Mouse (Mus musculus) effector memory CD4-positive, alpha-beta T cell, adult 5 months (primary cell): ENCODE measurements around the gene Bmp6. TPM values are rescaled to one million over a fixed set of nuclear protein-coding genes. Genes with fewer than 3 reads are reported as not detected.

Experiments used
- polyA plus RNA-seq: library from polyadenylated mRNA; unstranded; fragments of 100-300 nt; shearing (Covaris generic); gene quantifications from one replicate; pipeline ENCODE4 v1.2.1, GENCODE M21; 2017

Gene Bmp6
- polyA plus RNA-seq = not detected

GRCm38 (mm10) chr13:38344713-38345430 is at the start of gene Bmp6:
Gene Bmp6, plus strand, starts transcription at chr13:38345107.

DNA sequence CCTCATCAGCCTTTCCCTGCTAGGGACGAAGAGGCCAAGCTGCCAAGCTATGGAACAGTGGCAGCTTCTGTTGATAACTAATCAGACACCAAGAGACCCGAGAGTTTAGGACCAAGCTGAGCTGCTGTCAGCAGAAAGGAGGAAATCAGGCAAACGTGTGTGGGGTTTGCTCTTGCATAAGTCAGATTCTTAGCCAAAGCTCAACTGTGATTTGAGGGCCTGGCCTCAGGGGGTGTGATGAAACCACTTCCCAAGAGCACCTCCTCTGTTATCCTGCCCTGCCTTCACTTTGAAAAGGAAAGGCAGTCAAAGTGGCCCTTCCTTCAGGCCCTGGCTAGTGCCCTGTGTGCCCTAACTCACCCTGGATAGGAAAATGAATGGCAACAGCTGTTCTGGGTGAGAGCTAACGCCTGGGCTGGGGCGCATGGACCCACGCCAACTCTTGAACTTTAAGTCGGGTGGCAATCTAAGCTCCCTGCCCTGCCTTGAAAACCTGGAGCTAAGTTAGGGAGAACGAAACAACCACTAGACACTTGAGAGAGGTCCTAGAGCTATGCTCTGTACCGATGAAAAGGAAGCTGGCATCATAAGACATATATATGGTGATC is 183.9 kb downstream of the Bmp6 start, which contains the start of gene Txndc5:
Gene Txndc5, minus strand, starts transcription at position 138 of the 608 bp plus-strand sequence.

Other genes with a start within 250 kb of the Bmp6 start
- gene Dsp, start 193.8 kb upstream of the Bmp6 start, polyA plus RNA-seq = not detected
- gene Snrnp48, start 140.2 kb upstream of the Bmp6 start, polyA plus RNA-seq = 74.9 TPM
- gene Txndc5, start 183.7 kb downstream of the Bmp6 start, polyA plus RNA-seq = 51.0 TPM